Mouse (Mus musculus): ENCODE data around the gene Acvr1b.

Gene Acvr1b

GRCm38 (mm10) chr15:101147115-101147909 is 26.6 kb upstream of the Acvr1b start:
- DNase-seq, result no peak

GRCm38 (mm10) chr15:101147910-101148273 is 26.0 kb upstream of the Acvr1b start:
- no peak for DNase-seq

- DNase-seq, result no peak
Measured at GRCm38 (mm10) chr15:101148604-101149003, 25.3 kb upstream of the Acvr1b start.

GRCm38 (mm10) chr15:101151409-101152261 is 22.2 kb upstream of the Acvr1b start:
- DNase-seq, result no peak

GRCm38 (mm10) chr15:101154700-101155616 is 18.9 kb upstream of the Acvr1b start:
- no peak for DNase-seq

GRCm38 (mm10) chr15:101160128-101160527 is 13.7 kb upstream of the Acvr1b start:
- DNase-seq, result no peak

GRCm38 (mm10) chr15:101160591-101160990 is 13.3 kb upstream of the Acvr1b start:
- DNase-seq, result peak in 1 of 2 experiments; percentile 52

GRCm38 (mm10) chr15:101161534-101161933 is 12.3 kb upstream of the Acvr1b start:
- DNase-seq, result no peak

GRCm38 (mm10) chr15:101163056-101163458 is 10.8 kb upstream of the Acvr1b start:
- no peak for DNase-seq

GRCm38 (mm10) chr15:101163854-101164253 is 10.0 kb upstream of the Acvr1b start:
- no peak for DNase-seq

GRCm38 (mm10) chr15:101164291-101164690 is 9.6 kb upstream of the Acvr1b start:
- DNase-seq, result peak in 1 of 2 experiments; percentile 45

- DNase-seq, result no peak
Measured at GRCm38 (mm10) chr15:101165658-101166437, 8.0 kb upstream of the Acvr1b start.

GRCm38 (mm10) chr15:101167553-101167952 is 6.3 kb upstream of the Acvr1b start:
- no peak for DNase-seq

- no peak for DNase-seq
Measured at GRCm38 (mm10) chr15:101169910-101170309, 4.0 kb upstream of the Acvr1b start.

- DNase-seq, result no peak
Measured at GRCm38 (mm10) chr15:101170413-101170980, 3.4 kb upstream of the Acvr1b start.

- DNase-seq, result no peak
Measured at GRCm38 (mm10) chr15:101171272-101171671, 2.6 kb upstream of the Acvr1b start.

GRCm38 (mm10) chr15:101172016-101172415 is 1.9 kb upstream of the Acvr1b start:
- DNase-seq, result no peak

GRCm38 (mm10) chr15:101174294-101175130 is 645 bp downstream of the Acvr1b start:
- peak; percentile 60 to 76 for DNase-seq

- DNase-seq, result no peak
Measured at GRCm38 (mm10) chr15:101175131-101175460, 1.2 kb downstream of the Acvr1b start.

GRCm38 (mm10) chr15:101175613-101176283 is 1.9 kb downstream of the Acvr1b start:
- peak; percentile 41 to 54 for DNase-seq

Data from cerebellum, postnatal 14 days (tissue).